Mouse (Mus musculus) thymus, postnatal 25 days (tissue): ENCODE results near the gene Srarp.

ENCODE experiments used
- DNase-seq: peaks from one replicate; pipeline ENCODE4 v3.0.0; 2022

Srarp gene

DNA sequence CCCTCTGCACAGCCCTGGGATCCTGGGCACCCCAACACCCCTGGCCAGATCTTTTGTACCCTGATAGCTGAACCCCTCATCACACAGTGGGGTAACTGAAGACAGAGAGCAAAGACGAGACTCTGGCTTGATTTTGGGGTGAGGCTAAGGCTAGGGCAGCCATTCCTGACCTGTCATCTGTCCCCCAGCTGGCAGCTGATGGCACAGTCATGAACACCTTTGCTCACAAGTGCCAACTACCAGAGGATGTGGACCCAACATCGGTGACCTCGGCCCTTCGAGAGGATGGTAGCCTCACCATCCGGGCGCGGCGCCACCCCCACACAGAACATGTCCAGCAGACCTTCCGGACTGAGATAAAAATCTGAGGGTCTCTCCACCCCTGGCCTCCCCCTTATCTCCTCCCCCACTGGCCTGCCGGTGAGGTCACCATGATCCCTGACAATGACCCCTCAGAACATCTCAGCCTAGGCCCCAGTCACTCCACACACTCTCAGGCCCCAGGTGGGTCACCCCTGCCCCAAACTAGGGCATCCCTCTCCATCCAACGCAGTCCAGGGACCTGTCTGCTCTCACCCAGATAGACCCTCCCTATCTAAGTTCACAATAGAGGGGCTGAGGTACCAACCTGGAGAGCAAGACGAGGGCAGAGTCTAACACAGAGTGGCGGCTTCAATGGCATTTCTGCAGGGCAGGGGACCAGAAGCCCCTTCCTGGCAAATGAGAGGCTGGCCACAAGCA lies 12.0 kb downstream of the Srarp start:
- DNase-seq = no peak

DNA sequence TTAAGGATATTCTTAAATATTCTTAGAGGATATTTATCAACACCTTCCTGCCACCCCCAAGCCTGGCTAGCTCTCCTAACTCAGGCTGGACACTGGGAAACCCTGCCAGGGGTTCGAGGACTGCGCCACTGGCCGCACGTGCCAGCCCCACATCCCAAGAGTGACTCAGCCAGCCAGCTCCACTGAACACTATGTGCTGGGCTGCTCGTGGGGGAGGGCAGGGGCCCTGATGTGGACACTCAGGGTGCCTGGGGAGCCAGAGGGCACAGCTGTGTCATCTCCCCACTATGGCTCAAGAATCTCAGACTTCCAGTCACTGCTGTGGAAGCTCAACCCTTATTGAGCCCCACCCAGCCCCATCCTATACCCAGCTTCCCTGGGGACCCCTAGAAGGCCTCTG lies 12.6 kb downstream of the Srarp start:
- DNase-seq = no peak

DNA sequence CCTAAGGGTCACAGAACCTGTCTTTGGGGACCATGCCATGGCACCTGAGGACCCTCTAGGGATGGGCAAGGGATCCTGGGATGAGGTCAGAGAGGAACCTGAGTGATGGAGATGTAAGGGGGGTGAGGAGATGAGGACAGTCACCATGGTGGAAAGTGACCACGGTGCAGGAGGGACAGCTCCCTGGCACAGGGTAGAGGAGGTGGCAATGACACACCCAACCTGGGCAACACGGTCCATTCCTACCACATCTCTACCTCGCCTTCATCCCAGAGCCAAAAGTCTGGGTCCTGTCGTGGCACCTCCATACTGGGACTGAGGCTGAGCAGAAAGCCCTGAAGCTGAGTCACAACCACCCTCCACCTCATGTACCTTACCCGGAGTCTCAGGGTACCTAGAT lies 13.1 kb downstream of the Srarp start:
- DNase-seq = no peak

DNA sequence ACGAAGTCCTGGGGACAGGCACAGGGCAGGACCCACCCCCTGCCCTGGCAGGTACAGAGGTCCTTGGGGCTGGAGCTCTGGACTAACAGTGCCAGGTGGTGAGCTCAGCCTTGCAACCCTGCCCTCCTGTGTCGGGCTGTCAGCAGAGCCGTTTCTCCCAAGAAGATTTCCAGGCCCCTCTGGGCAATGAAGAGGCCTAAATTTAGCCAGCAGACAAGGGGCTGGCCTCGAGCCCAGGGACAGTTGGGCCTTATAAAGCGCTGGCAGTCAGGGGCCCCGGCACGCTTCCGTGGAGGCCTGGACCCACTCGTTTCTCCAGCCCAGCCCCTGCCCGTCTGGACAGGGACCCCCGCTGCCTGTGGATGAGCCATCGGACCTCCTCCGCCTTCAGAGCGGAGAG lies 14.5 kb downstream of the Srarp start:
- no peak for DNase-seq

DNA sequence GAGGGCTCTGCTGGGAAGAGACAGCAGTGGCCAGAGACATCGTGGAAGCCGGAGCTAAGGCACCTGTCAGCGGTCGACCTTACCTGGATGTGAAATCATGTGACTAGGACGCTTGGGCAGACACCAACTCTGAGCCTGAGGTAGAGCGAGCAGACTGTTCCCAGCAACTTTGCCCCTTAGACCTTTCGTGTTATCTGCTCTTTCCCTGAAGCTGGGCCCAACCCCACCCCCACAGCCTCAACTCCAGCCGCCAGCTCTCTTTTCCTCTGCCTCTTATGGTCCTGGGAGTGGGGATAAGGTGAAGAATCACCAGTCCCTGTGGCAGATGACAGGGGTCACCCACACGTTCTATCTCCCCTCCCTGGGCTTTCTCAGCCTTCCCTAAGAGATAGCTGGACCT lies 15.0 kb downstream of the Srarp start:
- no peak for DNase-seq

DNA sequence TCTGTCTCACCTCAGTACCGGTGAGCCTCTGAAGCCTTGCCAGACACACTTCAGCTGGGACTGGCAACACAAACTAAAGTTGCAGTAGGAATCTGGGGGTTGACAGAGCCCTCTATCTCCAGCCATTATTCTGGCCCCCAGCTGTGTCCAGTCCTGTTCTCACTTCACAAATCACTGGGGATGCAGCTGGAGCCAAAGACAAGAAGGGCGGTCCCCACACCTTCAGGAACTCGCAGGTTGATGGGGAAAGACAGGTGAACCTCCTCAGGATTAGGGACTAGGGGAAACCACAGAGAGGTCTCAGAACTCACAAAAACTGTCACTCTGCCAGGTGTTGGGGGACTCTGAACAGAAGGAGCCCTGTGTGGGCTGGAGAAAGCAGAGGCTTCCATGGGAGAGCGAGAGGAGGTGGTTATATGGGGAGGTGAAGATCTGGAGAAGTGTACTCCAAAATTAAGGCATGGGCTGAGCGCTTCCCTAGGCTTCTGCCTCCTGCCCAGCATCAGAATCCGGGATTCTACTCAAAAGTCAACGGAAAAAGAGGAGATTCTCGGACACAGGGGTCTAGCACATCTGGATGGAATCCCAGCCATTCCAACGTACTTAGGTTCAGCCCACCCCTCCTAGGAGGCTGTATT lies 15.6 kb downstream of the Srarp start, which contains the start of gene Hspb7:
Gene Hspb7, plus strand, starts transcription at position 588 of the 638 bp plus-strand sequence.
- DNase-seq = no peak

DNA sequence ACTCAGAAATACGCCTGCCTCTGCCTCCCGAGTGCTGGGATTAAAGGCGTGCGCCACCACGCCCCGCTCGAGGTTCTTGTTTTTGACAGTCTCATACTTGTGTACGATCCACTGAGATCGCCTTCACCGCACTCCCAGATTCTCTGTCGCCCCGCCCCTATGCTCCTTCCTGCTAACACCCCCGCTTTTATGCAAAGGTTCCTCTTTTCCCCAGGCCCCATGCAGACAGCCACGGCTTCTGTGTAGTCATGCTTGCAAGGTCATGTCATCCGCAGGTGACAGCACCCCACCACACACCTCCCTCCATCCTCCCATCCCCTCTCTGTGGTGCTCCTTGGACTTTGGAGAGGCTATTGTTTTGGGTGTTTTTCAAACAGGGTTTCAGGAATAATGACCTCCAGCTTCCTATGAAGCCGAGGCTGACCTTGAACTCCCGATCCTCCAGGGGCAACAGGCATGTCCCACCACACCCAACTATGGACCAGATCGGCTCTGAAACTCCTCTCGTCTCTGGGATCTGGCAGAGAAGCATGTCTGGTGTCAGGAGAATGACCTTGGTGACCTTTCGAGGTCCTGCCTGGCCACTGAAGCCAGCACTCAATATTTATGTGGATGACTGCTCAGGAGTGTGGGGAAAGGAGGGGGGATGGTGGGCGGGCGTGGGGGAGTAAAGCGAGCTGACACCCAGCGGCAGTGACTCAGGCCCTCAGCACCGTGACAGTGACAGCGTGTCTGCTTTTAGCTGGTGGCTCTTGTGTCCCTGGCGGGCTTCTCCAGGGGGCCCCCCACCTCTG lies 16.3 kb downstream of the Srarp start:
- no peak for DNase-seq

DNA sequence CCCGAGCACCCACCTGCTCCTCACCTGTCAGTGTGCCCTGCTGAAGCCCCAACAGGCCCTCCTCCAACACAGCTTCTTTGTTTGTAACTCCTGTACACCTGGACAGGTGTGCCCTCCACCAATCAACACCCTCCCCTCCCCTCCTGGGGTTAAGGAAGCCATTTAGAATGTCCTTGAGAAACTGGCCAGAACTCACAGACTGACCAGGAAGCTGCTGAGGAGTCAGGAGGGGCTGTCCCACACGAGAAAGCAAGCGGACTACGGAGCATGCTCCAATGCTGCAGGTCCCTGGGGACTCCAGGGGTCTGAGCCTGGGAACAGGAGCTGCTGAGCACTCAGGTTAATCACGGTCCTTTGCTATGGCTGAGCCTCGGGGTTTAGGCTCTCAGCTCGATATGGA lies 20.0 kb downstream of the Srarp start, which contains the start of gene Clcnkb:
Gene Clcnkb, minus strand, starts transcription at position 91 of the 400 bp plus-strand sequence.
- no peak for DNase-seq

DNA sequence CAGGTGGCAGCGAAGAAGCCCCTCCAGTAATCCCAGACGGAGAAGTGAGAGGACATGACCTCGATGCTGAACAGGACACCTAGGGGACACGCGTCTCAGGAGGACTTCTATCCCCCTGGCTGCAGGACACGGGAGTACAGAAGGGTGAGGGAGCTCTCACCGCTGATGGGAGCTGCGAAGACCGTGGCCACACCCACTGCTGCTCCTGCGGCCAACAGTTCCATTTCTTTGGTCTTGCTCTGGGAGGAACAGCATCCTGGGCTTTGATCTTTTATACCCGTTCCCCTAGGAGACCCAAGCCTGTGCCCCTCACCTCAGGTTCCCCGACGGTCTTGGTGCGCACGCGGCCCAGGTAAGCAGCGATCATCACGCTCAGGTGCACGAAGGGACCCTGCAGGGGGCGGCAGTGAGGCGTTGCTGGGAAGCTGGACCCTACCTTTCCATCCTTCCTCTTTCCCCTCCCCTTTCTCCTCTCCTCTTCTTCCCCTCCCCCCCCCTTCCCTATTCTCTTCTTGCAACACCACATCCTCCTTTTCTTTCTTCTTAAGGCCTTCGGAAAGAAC lies 24.4 kb downstream of the Srarp start:
- no peak for DNase-seq

DNA sequence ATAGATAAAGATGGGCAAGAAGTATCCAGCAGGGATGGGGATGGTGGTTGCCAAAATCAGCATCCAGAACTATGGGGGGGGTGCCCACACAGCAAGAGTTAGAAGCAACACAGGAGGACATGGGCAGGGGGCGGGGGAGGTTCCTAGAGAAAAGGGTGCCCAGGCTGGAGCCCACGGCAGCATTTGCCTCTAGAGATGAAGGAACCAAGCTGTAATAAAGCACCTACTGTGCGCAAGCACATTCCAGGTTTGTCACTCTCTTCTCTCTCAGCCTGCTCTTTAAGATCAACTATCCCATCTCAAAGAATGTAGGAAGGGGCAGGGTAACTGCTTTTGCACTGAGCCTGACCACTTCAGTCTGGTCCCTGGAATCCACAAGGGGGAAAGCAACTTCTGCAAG lies 27.3 kb downstream of the Srarp start:
- no peak for DNase-seq

DNA sequence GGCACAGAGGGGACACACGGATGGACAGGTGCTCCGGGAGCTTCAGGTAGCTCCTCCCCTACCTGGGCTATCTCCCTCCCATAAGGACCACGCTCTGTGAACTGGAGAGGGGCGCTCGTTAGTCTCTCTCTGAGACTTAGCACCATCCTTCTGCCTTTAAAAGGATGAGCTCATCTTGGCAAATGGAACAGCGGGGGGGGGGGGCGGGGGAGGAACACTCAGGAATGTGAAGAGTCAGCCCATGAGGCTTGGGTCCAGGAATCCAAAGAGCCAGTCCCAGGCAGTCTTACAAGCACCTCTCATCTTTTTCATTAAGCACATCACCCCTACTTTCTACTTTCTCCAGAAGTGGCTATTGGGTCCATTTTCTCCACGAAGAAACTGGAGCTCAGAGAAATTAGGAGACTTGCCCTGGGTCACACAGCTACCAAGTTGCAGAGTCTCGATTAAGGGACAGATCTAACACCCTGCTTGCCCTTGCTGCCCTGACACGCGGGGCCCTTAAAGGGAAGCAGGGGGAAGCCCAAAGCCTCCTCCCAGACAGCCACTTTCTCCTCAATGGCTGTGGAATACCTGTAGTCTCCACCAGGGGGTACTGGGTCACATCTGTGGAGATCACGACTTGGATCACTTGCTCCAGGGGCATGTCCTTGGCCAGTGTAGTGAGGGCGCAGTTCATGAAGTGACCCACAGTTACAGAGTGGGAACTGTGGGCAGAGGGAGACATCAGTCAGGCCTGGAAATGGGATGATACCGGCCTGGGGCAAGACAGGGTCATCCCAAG lies 29.2 kb downstream of the Srarp start:
- peak; percentile 42 for DNase-seq

DNA sequence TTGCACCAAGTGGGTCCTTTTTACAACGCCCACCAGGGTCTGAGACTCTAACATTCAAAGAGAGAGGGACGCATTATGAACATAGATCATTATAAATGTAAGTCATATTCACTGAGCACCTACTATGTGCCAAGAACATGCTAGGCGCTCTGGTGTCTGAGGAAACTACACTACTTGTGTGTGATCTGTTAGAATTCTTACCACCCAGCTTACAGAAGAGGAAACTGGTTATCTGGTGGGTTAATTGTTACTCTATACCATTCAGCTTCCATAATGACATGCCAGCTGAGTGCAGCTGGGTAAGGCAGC lies 30.6 kb downstream of the Srarp start:
- DNase-seq = no peak

DNA sequence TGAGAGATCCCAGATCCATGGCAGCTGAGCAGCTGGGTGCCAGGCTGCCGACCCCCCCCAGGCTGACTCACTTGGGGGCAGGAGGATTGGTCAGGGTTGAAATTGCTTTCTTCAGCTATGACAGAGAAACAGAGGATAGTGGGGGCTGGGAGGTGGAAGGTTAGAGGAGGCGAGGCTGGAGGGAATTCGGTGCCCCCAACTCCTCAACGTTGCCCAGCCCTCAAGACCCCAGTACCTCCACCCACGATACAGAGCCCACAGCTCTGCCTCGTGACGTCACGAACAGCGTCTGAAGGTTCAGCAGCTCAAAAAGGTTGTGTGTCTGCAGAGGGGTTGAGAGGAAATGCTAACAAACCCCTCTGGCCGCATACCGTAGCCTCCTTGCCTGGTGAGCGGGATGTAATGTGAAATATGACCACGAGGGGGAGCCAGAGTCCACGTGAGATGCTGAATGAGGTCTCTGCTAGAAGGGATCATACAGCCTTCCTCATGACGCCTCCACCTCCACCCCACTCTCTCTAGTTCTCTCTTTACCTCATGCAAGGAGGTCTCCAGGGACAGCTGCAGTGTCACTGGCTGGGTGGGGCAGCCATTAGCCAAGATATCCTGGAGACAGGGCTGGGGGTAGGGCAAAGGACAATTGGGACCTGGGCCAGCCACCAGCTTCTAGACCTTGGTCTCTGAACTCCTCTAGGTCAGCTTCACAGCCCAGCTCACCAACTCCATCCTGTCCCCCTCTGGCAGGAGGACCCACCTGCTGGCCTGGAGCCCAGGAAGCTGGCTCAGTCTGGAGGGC lies 31.2 kb downstream of the Srarp start:
- peak; percentile 88 for DNase-seq

DNA sequence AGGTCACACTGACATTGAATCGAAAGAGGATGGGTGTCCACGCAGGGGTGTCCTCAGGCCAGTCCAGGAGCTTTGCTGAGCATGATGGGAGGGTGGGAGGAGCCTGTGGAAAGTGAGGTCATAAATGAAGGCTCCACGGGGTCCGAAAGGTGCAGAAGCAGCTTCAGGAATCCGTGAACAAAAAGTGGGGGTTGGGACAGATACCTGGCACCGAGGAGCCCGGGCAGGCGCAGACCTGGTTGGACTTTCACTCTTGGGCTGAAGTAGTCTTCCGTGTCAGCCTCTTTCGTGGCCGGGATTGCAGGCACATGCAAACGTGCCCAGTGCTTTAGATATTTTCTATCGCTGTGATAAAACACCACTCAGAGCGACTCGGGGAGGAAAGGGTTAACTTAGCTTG lies 35.7 kb downstream of the Srarp start:
- no peak for DNase-seq

DNA sequence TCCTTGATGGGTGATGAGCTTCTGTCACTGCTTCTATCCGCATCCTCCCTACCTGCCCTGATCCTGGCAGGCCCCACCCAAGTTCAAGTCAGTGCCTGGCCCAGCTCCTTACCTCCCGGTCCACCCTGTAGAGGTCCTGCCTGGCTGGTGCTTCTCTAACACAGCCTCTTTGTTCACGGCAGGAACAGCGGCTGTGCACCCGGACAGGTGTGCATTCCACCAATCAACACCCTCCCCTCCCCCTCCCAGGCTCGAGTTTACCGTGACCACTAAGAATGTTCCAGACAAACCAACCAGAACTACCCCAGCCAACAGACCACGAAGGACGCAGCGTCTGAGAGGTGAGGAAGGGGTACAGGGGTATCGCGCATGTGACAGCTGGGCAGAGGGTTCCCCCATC lies 37.4 kb downstream of the Srarp start, which contains the start of gene Clcnka:
Gene Clcnka, minus strand, starts transcription at position 180 of the 400 bp plus-strand sequence.
- no peak for DNase-seq

DNA sequence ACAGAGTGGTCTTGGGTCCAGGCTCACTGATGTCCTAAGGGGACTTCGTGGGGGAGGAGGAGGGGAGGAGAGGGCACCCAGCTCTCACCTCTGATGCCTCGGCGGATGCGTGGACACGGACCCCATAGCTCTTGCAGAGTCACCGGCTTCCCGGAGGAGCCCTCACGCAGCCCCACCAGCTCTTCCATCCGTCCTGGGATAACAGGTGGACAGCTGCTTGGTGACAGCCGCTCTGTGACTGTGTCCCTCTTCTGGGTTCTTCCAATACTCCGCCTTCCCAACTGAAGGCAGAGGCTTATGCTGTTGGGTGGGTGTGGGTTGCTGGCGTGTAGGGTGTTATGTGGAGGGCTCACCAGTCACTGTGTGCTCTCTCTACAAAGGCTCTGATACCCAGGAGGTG lies 38.0 kb downstream of the Srarp start:
- DNase-seq = no peak

DNA sequence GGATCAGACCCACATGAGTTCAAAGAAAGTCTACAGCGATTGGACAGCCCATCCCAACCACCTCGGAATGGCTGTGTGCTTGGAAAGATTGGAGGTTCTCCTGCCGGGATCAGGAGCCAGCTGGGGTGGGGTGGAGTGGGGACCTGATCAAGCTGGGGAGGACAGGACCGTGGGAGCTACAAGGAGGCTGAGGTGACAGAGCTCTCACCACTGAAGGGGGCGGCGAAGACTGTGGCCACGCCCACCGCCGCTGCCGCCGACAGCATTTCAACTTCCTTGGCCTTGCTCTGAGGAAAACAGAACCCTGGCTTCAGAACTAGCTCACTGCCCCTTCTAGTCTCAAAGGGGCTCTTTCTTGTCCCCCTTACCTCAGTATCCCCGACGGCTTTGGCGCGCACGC lies 41.2 kb downstream of the Srarp start:
- DNase-seq = no peak

DNA sequence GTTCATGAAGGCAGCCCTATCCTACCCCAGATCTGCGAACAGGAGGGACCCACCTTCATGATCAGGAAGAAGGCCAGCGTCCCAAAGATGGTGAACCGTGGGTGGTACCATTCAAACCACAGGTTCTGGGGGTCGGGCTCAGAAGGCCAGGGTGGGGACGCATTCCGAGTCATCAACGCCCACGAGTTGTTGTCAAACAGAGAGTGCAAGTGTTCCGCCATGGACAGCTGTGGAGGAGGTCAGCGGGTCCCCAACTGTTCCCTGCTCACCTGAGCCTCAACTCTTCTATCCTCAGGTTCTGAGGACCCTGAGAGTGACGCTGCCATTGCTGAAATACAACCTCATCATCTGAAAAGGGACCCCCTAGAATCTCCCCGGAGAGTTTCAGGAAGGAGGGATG lies 44.6 kb downstream of the Srarp start:
- no peak for DNase-seq

DNA sequence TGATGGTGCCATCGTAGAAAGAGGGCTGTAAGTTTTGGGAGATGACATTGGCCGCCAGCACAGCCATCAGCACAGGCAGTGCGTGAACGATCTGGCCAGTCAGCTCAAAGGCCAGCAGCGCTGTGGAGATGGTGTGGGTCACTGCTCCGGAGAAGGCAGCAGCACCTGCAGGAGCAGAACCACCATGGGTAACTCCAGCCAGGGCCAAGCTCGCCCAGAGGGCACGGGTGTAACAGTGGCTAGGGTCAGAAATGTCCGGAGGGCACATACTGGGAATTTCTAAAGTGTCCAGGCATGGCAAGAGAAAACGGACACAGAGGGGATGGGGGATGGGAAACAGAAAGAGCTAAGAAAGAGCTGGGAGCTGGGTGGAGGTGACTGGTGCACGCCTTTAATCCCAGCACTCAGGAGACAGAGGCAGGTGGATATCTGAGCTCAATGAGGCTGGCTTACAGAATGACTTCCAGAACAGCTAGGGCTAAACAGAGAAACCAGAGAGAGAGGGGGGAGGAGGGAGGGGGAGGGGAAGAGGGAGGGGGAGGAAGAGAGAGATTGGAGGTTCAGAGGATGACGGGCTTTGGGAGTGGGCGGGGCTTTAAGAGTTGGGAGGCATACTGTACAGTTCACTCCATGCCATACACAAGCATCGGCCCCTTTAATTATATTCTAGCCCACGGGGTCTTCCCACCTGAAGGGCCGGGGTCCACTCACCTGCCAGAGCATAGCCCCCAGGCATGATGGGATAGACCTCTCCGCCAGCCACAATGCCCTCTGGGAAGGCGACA lies 46.3 kb downstream of the Srarp start:
- DNase-seq = no peak

DNA sequence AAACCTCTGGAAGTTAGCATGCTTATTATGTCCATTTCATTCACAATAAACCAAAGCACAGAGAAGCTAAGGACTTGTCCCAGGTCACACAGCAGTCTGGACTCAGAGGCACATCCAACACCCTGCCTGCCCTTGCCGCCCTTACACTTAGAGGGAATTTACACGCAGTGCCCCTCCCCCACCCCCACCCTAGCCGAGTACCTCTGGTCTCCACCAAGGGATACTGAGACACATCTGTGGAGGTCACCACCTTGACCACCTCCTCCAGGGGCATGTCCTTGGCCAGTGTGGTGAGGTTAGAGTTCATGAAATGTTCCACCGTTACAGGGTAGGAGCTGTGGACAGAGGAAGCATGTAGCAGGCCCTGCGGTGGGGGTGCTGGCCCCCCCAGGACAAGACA lies 48.0 kb downstream of the Srarp start:
- no peak for DNase-seq
